Mouse (Mus musculus): ENCODE data around the gene Dst. TPM values are rescaled to one million over a fixed set of nuclear protein-coding genes. Genes with fewer than 3 reads are reported as not detected.

Gene Dst
- total and polyA plus RNA-seq, 3 experiments = 0.08 to 0.60 TPM; not detected in 1

DNA sequence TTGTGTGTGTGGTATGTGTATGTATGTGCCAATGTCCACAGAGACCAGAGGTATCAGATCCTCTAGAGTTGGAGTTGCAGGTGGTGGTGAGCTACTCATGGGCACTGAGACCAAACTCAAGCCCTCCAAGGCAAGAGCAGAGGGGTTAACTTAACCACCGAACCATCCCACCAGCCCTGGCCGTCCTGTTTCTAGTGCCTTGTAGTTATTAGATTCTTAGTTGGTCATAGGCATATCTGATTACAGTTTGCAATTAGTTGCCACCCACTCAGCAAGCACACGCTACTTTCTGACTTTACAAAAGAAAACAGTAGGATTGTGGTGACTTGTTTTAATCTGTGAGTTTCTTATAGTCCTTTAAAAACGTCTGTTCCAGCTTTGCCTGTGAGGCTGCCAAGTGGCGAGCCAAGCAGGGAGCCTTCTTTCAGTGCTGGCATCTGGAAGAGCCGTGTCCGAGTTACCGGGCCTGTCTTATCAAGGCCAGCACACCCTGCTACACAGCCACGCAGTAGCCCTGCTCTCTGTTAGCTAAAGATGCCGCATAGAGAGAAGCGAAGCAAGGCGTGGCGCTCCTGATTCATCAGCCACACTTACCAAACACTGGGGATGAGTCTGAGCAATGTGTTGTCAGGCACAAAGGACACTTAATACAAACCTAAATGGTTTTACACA lies 392.4 kb downstream of the Dst start:
- DNase-seq (ENCODE audit: low read depth, low spot score) = no peak
- Histone ChIP-seq H3K9ac (ENCODE audit: control insufficient read depth, low read depth, low read length, poor library complexity, severe bottlenecking) (no peak overlapping the region), H3K4me1 (ENCODE audit: control insufficient read depth in 1 of 2, insufficient read depth in 2 of 2, low read length in 2 of 2) (no peaks in the 10 kb centered on the region), H3K27me3 (ENCODE audit: control insufficient read depth in 1 of 2, insufficient read depth in 2 of 2, low read length in 2 of 2) (no peaks in the 10 kb centered on the region), H3K79me2 (ENCODE audit: control insufficient read depth, insufficient read depth, low read length, poor library complexity) (no peaks in the 10 kb centered on the region), H3K27ac (ENCODE audit: control insufficient read depth, low read depth, low read length) (no peak overlapping the region), H3K36me3 (ENCODE audit: control insufficient read depth in 1 of 2, insufficient read depth in 2 of 2, low read length in 2 of 2) (no peaks in the 10 kb centered on the region), H3K9me3 (replicated peaks; ENCODE audit: insufficient read depth, low read length) (no peaks in the 10 kb centered on the region), H3K4me3 (ENCODE audit: control insufficient read depth in 1 of 2, insufficient read depth in 1 of 2, low read depth in 2 of 2, low read length in 2 of 2) (no peak overlapping the region)
- TF ChIP-seq MYC (IDR thresholded peaks at IDR 0.05; ENCODE audit: low read depth, low read length) = no peak
- TF ChIP-seq TAL1 (IDR thresholded peaks at IDR 0.05; ENCODE audit: low read length) = no peak
- no peak for TF ChIP-seq BHLHE40 (IDR thresholded peaks at IDR 0.05; ENCODE audit: borderline replicate concordance, low read depth, low read length)
- TF ChIP-seq MYB (IDR thresholded peaks at IDR 0.05; ENCODE audit: low read depth, low read length) = no peak

- no peak overlapping the region for H3K27ac ChIP-seq (ENCODE audit: control insufficient read depth, low read depth, low read length)
Observed at GRCm38 (mm10) chr1:34304227-34304626, 396.2 kb downstream of the Dst start.

GRCm38 (mm10) chr1:34306741-34307140 lies 398.7 kb downstream of the Dst start:
- TF ChIP-seq MAFK (IDR thresholded peaks at IDR 0.05; ENCODE audit: borderline replicate concordance, low read depth, low read length) (no peak), SMC3 (IDR thresholded peaks at IDR 0.05; ENCODE audit: low read depth, low read length) (no peak), UBTF (IDR thresholded peaks at IDR 0.05; ENCODE audit: borderline replicate concordance, insufficient read depth, low read depth, low read length) (no peak), JUND (IDR thresholded peaks at IDR 0.05; ENCODE audit: low read depth, low read length) (no peak), ZC3H11A (IDR thresholded peaks at IDR 0.05; ENCODE audit: low read depth, low read length) (no peak), RAD21 (IDR thresholded peaks at IDR 0.05; ENCODE audit: low read depth, low read length) (no peak), TAL1 (IDR thresholded peaks at IDR 0.05; ENCODE audit: low read length) (no peak), USF1 (IDR thresholded peaks at IDR 0.05; ENCODE audit: low read depth, low read length) (no peak), GABPA (IDR thresholded peaks at IDR 0.05; ENCODE audit: low read depth, low read length) (no peak)
- Histone ChIP-seq H3K4me3 (ENCODE audit: control insufficient read depth in 1 of 2, insufficient read depth in 1 of 2, low read depth in 2 of 2, low read length in 2 of 2) (no peak overlapping the region), H3K27ac (ENCODE audit: control insufficient read depth, low read depth, low read length) (no peak overlapping the region), H3K79me2 (ENCODE audit: control insufficient read depth, insufficient read depth, low read length, poor library complexity) (no peaks in the 10 kb centered on the region), H3K9me3 (replicated peaks; ENCODE audit: insufficient read depth, low read length) (no peaks in the 10 kb centered on the region), H3K9ac (ENCODE audit: control insufficient read depth, low read depth, low read length, poor library complexity, severe bottlenecking) (no peak overlapping the region), H3K4me1 (ENCODE audit: control insufficient read depth in 1 of 2, insufficient read depth in 2 of 2, low read length in 2 of 2) (no peaks in the 10 kb centered on the region), H3K36me3 (ENCODE audit: control insufficient read depth in 1 of 2, insufficient read depth in 2 of 2, low read length in 2 of 2) (no peaks in the 10 kb centered on the region), H3K27me3 (ENCODE audit: control insufficient read depth in 1 of 2, insufficient read depth in 2 of 2, low read length in 2 of 2) (no peaks in the 10 kb centered on the region; a peak in 1 of 4 replicates)
- DNase-seq (ENCODE audit: low read depth, low spot score) = no peak

More at GRCm38 (mm10) chr1:34304227-34304626, 396.2 kb downstream of the Dst start:
- Histone ChIP-seq H3K4me1 (ENCODE audit: control insufficient read depth in 1 of 2, insufficient read depth in 2 of 2, low read length in 2 of 2) (no peaks in the 10 kb centered on the region), H3K79me2 (ENCODE audit: control insufficient read depth, insufficient read depth, low read length, poor library complexity) (no peaks in the 10 kb centered on the region), H3K36me3 (ENCODE audit: control insufficient read depth in 1 of 2, insufficient read depth in 2 of 2, low read length in 2 of 2) (no peaks in the 10 kb centered on the region), H3K9me3 (replicated peaks; ENCODE audit: insufficient read depth, low read length) (no peaks in the 10 kb centered on the region), H3K4me3 (ENCODE audit: control insufficient read depth in 1 of 2, insufficient read depth in 1 of 2, low read depth in 2 of 2, low read length in 2 of 2) (no peak overlapping the region), H3K27me3 (ENCODE audit: control insufficient read depth in 1 of 2, insufficient read depth in 2 of 2, low read length in 2 of 2) (no peaks in the 10 kb centered on the region; a peak in 1 of 4 replicates), H3K9ac (ENCODE audit: control insufficient read depth, low read depth, low read length, poor library complexity, severe bottlenecking) (no peak overlapping the region)
- DNase-seq (ENCODE audit: low read depth, low spot score) = no peak
- TF ChIP-seq ZKSCAN1 (IDR thresholded peaks at IDR 0.05; ENCODE audit: low read depth, low read length) (no peak), USF2 (IDR thresholded peaks at IDR 0.05; ENCODE audit: borderline replicate concordance in 1 of 2, insufficient read depth in 1 of 2, low read depth in 1 of 2, low read length in 2 of 2) (no peak), CHD2 (IDR thresholded peaks at IDR 0.05; ENCODE audit: low read length) (no peak), TBP (IDR thresholded peaks at IDR 0.05; ENCODE audit: low read depth, low read length) (no peak)

Measured in MEL (cell line).